Mouse (Mus musculus): Measurements from ENCODE around the gene Rap1gap2.

DNA sequence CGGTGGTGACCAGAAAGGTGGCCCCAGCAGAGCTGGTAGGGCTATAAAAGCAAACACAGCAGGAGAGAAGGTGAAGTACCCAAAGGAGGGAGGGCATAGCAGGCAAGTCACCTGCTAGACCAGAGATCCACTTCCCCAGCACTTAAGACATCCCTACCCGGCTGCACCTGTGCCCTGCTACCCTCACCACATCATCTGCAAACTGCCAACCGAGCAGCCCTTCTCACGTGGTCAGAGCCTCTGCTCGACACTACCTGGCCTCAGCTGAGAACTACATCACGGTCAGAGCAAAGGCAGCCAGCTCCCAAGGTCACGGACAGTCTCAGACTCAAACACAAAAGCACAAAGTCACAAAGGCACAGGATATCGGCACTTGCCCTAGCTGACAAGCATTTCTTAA lies 116.8 kb downstream of the Rap1gap2 start:
- TF ChIP-seq POLR2A (IDR thresholded peaks at IDR 0.05; ENCODE audit: extremely low read depth, insufficient read depth, low read length) (no peak), CTCF (IDR thresholded peaks at IDR 0.05; ENCODE audit: extremely low read depth, insufficient read depth, low read length) (no peak)

Data from cortical plate, adult 2 months (tissue).